Mouse (Mus musculus): Measurements from ENCODE around the gene Gpatch2.

Gpatch2 gene

DNA sequence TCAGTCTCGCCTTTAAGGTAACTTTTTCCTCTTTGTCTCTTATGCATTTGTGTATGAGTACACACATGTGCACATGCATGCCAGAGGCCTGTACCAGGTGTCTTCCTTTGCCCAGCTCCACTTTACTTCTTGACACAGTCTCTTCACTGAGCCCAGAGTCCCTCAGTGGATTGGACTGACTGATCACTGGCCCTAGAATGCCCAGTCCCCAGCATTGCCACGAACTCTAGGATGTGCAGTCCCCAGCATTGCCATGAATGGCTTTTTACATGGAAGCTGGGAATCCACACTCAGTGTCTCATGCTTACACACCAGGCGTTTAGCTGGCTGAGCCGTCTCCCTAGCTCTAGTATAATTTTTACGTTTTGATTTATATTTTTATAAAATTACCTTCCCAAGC lies 147.2 kb downstream of the Gpatch2 start:
- in situ Hi-C loops (cut with MboI, MseI), result loop anchor here in 1 of 2 experiments (10.0 kb wide), 1 partner anchor 548 kb away; no protein-coding TSS in a partner anchor

DNA sequence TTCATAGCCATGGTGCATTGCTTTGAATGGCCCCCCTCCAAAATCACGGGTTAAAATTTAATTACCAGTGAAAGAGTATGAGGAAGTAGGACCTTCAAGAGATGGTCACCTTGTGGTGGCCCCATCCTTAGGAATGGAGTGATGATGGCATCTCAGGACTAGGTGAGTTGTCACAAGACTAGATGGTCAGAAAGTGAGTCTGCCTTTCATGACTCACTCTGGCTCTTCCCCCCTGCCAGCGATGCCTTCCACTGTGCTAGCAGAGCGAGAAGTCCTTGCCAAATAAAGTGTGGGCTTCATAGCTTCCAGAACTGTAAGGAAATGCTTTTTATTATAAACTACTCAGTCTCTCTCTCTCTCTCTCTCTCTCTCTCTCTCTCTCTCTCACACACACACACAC lies 150.1 kb downstream of the Gpatch2 start:
- in situ Hi-C loops (cut with MboI, MseI), result loop anchor here in 1 of 2 experiments (10.0 kb wide), 1 partner anchor 551 kb away; no protein-coding TSS in a partner anchor

DNA sequence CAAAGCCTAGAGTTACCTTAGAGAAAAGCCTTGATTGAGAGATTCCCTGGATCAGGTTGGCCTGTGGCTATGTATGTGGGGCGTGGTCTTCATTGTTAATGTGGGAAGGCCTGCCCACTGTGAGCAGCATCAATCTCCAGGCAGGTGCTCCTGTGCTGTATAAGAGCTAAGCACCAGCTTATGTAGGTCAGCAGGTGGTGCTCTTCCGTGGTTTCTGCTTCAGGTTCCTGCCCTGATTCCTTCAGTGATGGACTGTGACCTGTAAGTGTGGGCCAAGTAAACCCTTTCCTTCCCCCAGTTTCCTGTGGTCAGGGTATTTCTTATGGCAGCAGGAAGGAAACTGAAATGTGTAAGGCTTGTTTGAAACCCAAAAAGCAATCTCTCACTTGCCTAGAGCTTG lies 151.5 kb downstream of the Gpatch2 start:
- in situ Hi-C loops (cut with MboI, MseI), result loop anchor here in 1 of 2 experiments (10.0 kb wide), 1 partner anchor 552 kb away; no protein-coding TSS in a partner anchor

DNA sequence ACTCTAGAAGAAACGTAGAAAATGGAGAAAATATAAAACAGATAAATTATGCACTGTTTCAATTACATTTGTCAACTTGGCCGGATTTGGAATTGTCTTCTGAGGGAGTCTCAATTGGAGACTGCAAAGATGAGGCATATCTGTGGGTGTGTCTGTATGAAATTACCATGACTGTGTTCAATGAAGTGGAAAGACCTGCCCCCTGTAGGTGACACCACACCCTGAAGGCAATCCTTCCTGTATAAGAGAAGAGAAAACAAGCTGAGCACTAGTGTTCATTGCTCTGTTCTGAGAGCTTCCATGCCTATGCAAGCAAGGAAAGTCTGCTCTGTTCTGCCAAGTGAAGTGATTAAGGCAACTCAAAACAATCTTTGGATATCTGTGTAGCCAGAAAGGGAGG lies 153.7 kb downstream of the Gpatch2 start:
- in situ Hi-C loops (cut with MboI, MseI), result loop anchor here in 1 of 2 experiments (10.0 kb wide), 1 partner anchor 554 kb away; no protein-coding TSS in a partner anchor

DNA sequence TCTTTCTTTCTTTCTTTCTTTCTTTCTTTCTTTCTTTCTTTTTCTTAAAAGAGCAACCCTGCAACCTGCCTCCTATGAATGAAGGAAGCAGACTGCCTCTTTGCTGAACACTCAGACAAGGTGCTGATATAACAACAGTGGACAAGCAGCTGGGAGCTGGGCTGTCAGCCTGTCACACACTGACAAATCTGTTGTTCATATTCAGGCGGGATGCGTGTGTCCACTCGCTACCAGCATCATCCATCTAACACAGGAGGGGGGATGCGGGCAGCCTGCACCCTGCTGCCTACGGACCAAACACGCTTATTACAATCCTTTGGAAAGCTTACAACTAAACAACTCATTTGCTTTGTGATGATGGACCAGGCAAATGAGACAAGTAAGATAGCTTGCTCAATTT lies 158.2 kb downstream of the Gpatch2 start:
- in situ Hi-C loops (cut with MboI, MseI), result no loop called here

DNA sequence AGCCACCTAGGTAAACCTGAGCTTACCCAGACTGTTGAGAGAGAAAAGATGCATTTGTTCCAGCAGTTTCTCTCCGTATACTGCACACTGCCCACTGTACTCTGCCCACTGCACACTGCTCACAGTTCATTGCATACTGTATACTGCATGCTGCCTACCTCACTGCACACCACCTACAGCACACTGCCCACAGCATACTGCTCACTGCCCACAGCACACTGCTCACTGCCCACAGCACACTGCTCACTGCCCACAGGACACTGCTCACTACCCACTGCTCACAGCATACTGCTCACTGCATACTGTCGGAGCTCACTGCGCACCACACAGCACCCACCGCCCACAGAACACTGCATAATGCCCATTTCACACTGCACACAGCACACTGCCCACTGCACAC lies 159.1 kb downstream of the Gpatch2 start:
- in situ Hi-C loops (cut with MboI, MseI), result no loop called here

DNA sequence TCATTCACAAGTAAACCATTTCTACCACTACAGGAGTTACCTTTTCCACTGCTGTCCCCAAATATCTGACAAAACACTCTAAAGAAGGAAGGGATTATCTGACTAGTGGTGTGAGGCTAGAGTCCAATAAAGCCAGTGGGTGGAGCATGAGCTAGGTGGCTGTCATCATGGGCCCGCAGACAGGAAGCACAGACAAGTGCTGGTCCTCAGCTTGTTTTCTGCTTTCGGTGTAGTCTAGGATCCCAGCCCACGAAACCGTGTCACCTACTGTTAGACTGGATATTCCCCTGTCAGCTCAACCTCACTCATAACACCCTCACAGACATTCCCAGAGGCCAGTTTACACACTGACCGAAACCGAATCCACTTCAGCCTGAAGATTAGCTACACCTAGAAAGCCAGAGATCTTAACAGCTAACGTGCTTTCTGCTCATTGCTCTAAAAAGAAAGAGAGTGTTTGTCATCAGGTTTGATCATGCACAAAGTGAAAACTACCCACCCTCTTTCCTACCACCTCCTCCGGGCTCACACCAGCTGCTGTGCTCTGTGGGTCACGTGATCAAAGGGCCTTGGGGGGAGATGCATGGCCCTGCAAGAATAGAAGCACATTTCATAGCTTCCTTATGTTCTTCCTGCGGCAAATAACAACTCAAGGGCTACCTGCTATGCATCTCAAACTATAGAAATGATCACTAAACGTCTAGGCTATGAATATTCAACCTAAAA lies 161.8 kb downstream of the Gpatch2 start:
- in situ Hi-C loops (cut with MboI, MseI), result no loop called here

DNA sequence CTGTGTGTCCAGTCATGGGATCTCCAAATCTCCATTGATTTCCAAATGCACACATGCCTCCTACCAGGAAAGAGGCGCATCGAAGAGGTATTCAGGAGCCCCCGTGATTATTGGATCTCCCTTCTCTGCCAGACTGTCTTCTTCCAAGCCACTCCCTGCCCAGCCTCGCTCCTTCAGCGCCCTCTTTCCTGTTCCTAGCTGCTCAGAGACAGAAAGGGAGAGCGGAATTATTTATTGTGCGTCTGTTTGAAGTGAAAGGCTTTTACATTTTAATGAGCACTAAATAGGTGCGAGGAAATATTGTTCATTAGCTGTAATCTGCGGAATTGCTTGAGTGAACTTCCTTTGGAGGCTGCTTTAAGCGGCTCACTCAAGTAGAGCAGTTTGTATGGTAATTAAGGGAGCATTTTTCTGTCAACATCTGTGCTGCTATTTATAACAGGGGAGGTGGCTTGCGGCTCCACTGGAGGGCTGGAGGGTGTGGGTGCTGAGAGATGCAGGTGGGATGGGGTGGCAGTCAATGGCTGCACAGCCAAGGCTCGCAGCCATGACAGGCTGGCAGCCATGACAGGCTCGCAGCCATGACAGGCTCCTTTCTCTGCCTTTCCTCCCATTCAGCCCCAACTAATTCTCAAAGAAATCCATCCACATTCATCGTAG lies 162.7 kb downstream of the Gpatch2 start:
- in situ Hi-C loops (cut with MboI, MseI), result no loop called here

DNA sequence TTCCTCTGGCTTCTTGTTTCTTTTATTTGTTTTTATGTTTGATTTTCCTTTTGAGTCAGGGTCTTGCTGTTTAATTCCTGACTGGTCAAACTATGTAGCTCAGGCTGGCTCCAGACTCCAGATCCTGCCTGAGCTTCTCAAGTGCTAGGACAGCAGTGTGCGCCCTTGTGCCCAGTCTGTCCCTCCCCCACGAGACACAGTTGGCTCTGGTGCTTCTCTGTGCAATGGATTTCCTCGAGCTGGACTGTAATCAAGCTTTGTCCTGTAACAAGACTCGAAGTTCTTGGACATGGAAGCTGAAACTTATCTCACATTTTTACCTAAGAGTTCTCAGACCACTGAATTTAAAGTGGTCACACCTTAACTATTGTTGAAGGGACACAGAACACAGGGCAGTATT lies 174.2 kb downstream of the Gpatch2 start:
- in situ Hi-C loops (cut with MboI, MseI), result no loop called here

DNA sequence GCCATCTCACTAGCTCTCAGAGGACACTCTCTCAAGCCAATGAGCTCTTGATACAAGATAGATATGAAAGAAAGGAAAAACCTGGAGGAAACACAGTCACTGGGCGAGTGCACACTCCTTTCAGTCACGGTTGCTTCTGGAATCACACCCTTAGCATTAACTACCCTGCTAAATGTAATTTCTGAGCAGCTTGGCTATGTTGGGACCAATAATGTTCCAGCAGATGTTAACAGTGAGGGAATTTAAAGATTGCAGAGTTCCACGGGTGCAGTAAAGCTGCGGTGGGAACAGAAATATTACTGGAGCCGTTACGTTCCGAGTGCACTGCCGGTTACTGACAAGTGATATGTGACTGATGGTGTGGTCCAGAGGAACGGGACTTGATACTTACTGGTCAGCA lies 185.5 kb downstream of the Gpatch2 start:
- in situ Hi-C loops (cut with MboI, MseI), result no loop called here
